Mouse (Mus musculus) kidney, postnatal 4 days (tissue): ENCODE measurements around the gene Fth1.

ENCODE experiments used
- DNase-seq, 2 experiments: peaks; one replicate each; pipeline ENCODE4 v3.0.0; 2021; ENCODE audit warnings: mixed read lengths in 2 of 2

The Fth1 gene

GRCm38 (mm10) chr19:10022414-10023303 is 42.3 kb downstream of the Fth1 start:
- DNase-seq = peak; percentile 62 to 77

DNA sequence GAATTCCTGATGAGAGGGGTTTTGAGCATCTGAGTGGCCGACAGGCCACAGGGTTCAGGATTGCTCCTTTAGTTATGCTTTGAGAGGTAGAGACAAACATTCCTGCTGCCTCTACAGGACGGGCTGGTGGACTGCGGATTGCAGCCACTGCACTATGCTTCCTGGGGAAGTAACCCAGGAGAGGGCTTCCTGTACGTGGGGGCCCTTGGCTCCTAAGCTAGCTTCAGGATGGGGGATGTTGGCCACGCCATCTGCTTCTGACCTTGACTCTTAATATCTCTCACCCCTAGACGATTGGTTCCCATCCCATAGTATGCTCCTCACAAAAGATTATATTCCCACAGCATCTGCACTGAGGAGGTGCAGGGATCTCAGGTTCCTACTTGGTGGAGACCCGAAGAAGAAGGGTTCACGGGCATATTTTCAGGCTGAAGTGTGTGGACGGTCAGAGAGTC is 42.9 kb downstream of the Fth1 start:
- DNase-seq = peak in 1 of 2 experiments; percentile 54

GRCm38 (mm10) chr19:10025169-10025875 is 44.9 kb downstream of the Fth1 start:
- peak; percentile 78 to 84 for DNase-seq

DNA sequence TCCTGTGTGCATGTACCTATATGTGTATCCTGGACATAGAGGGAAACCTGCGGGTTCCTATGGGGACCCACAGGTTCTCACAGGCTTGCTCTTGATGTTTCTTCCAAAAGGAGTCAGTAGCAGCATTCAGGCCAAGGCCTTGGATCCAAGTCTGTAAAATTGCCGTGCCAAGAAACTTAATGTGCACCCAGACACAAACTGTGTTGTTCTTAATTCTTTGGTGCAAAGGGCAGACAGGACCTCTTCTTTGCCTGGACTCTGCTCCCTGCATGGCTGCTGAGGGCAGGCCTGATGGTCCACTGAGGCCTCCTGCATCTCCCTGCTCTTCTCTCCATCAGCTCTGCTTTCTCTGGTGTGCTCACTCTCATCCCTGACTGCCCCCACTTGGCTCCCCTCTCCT is 49.3 kb downstream of the Fth1 start:
- no peak for DNase-seq

DNA sequence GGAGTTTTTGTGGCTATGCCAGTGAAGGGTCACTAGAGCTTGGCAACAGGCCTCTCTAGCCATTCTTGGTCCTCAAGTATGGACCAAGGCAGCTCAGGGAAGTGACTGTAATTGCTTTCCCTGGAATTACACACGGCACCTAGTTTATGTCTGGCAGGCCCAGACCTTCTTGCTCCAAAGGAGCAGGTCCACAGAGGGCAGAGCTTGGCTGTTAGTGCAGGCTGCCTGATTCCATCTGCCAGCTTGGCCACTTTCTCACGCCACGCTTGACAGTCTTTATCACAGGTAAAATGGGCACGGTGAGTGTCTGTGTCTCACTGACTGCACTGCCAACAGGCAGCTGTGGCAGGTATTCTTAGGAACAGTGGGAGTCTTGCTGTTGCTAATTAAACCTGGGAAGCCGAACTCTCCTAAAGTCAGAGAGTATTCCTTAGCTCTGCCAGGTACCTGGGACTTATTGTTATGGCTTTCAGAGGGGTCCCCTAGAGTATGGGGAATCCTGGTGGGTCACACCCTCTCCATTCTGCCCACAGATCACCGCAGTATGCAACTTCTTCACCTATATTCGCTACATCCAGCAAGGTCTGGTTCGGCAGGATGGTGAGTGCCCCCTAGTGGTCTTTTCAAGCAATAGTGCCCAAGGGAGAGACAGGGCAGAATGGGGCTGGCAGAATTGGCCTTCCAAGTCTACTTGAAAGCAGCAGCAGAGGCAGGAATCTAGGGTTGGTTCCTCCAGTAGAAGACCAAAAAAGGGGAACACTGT is 53.0 kb downstream of the Fth1 start:
- DNase-seq = peak; percentile 67 to 78

- DNase-seq = no peak
Observed at GRCm38 (mm10) chr19:10034356-10034755, 54.0 kb downstream of the Fth1 start.
